Mouse (Mus musculus): Measurements from ENCODE around the gene Trak1. TPM values are rescaled to one million over a fixed set of nuclear protein-coding genes. Genes with fewer than 3 reads are reported as not detected.

Trak1 gene
- polyA plus RNA-seq, 1 experiment from 2014 or later: 26.1 TPM

GRCm38 (mm10) chr9:121299976-121300570, 2.8 kb downstream of the Trak1 start:
- no peak overlapping the region for H3K4me3 ChIP-seq (ENCODE audit: low read depth, low read length)
- 0 out of 2 replicates have a peak, but pooled peaks cover 3% of the 10 kb centered on the region for H3K27me3 ChIP-seq (replicated peaks; ENCODE audit: control insufficient read depth, insufficient read depth, low read length)
- H3K36me3 ChIP-seq (ENCODE audit: control insufficient read depth, insufficient read depth, low read length): no peaks in the 10 kb centered on the region
- H3K27ac ChIP-seq (ENCODE audit: low read depth): no peak overlapping the region
- H3K9ac ChIP-seq (ENCODE audit: low read length): no peak overlapping the region
- peaks cover 27% of the 10 kb centered on the region for H3K4me1 ChIP-seq (replicated peaks; ENCODE audit: control insufficient read depth, insufficient read depth, low read length)
- DNase-seq (ENCODE audit: low spot score) (peak; percentile 54), ATAC-seq (replicated peaks; ENCODE audit: low FRiP score, low TSS enrichment, low read depth) (no peak)
- no peaks in the 10 kb centered on the region for H3K9me3 ChIP-seq (ENCODE audit: control insufficient read depth, low read length)
- WGBS: 65% methylated on average over 19 of the region's 19 CpGs
- H3K4me2 ChIP-seq (ENCODE audit: low read length): peak overlapping the region; percentile 92

GRCm38 (mm10) chr9:121301041-121301920, 4.0 kb downstream of the Trak1 start:
- H3K4me1 ChIP-seq (replicated peaks; ENCODE audit: control insufficient read depth, insufficient read depth, low read length): peaks cover 27% of the 10 kb centered on the region
- 72% methylated on average over 22 of the region's 22 CpGs for WGBS
- H3K4me2 ChIP-seq (ENCODE audit: low read length): no peak overlapping the region
- ATAC-seq (replicated peaks; ENCODE audit: low FRiP score, low TSS enrichment, low read depth) (no peak), DNase-seq (ENCODE audit: low spot score) (no peak)
- no peak overlapping the region for H3K4me3 ChIP-seq (ENCODE audit: low read depth, low read length)
- H3K27ac ChIP-seq (ENCODE audit: low read depth): no peak overlapping the region
- H3K27me3 ChIP-seq (replicated peaks; ENCODE audit: control insufficient read depth, insufficient read depth, low read length): 0 out of 2 replicates have a peak, but pooled peaks cover 1% of the 10 kb centered on the region
- no peaks in the 10 kb centered on the region for H3K36me3 ChIP-seq (ENCODE audit: control insufficient read depth, insufficient read depth, low read length)
- no peak overlapping the region for H3K9ac ChIP-seq (ENCODE audit: low read length)
- H3K9me3 ChIP-seq (ENCODE audit: control insufficient read depth, low read length): no peaks in the 10 kb centered on the region

- H3K4me1 ChIP-seq (replicated peaks; ENCODE audit: control insufficient read depth, insufficient read depth, low read length): peaks cover 27% of the 10 kb centered on the region
- no peaks in the 10 kb centered on the region for H3K9me3 ChIP-seq (ENCODE audit: control insufficient read depth, low read length)
- no peaks in the 10 kb centered on the region for H3K27me3 ChIP-seq (replicated peaks; ENCODE audit: control insufficient read depth, insufficient read depth, low read length)
- DNase-seq (ENCODE audit: low spot score) (no peak), ATAC-seq (replicated peaks; ENCODE audit: low FRiP score, low TSS enrichment, low read depth) (no peak)
- no peak overlapping the region for H3K27ac ChIP-seq (ENCODE audit: low read depth)
- H3K9ac ChIP-seq (ENCODE audit: low read length): no peak overlapping the region
- no peak overlapping the region for H3K4me2 ChIP-seq (ENCODE audit: low read length)
- WGBS: 91% methylated on average over 7 of the region's 8 CpGs
- no peak overlapping the region for H3K4me3 ChIP-seq (ENCODE audit: low read depth, low read length)
- H3K36me3 ChIP-seq (ENCODE audit: control insufficient read depth, insufficient read depth, low read length): peaks cover 3% of the 10 kb centered on the region; the same call in 1 of the 2 replicates
Measured at GRCm38 (mm10) chr9:121302543-121302942, 5.2 kb downstream of the Trak1 start.

- no peak overlapping the region for H3K4me3 ChIP-seq (ENCODE audit: low read depth, low read length)
- H3K36me3 ChIP-seq (ENCODE audit: control insufficient read depth, insufficient read depth, low read length): peaks cover 3% of the 10 kb centered on the region; the same call in 1 of the 2 replicates
- ATAC-seq (replicated peaks; ENCODE audit: low FRiP score, low TSS enrichment, low read depth): no peak
- no peaks in the 10 kb centered on the region for H3K9me3 ChIP-seq (ENCODE audit: control insufficient read depth, low read length)
- H3K4me1 ChIP-seq (replicated peaks; ENCODE audit: control insufficient read depth, insufficient read depth, low read length): peaks cover 27% of the 10 kb centered on the region
- no peak overlapping the region for H3K4me2 ChIP-seq (ENCODE audit: low read length)
- H3K27ac ChIP-seq (ENCODE audit: low read depth): no peak overlapping the region
- WGBS: 64% methylated on average over 6 of the region's 6 CpGs
- H3K9ac ChIP-seq (ENCODE audit: low read length): no peak overlapping the region
- DNase-seq (ENCODE audit: low spot score): no peak
- H3K27me3 ChIP-seq (replicated peaks; ENCODE audit: control insufficient read depth, insufficient read depth, low read length): no peaks in the 10 kb centered on the region
Measured at GRCm38 (mm10) chr9:121303086-121303485, 5.8 kb downstream of the Trak1 start.

- Histone ChIP-seq H3K4me2 (ENCODE audit: low read length) (no peak overlapping the region), H3K9me3 (ENCODE audit: control insufficient read depth, low read length) (no peaks in the 10 kb centered on the region), H3K9ac (ENCODE audit: low read length) (no peak overlapping the region), H3K27ac (ENCODE audit: low read depth) (no peak overlapping the region), H3K27me3 (replicated peaks; ENCODE audit: control insufficient read depth, insufficient read depth, low read length) (no peaks in the 10 kb centered on the region), H3K4me1 (replicated peaks; ENCODE audit: control insufficient read depth, insufficient read depth, low read length) (peaks cover 21% of the 10 kb centered on the region), H3K36me3 (ENCODE audit: control insufficient read depth, insufficient read depth, low read length) (peaks cover 3% of the 10 kb centered on the region; the same call in 1 of the 2 replicates), H3K4me3 (ENCODE audit: low read depth, low read length) (no peak overlapping the region)
- ATAC-seq (replicated peaks; ENCODE audit: low FRiP score, low TSS enrichment, low read depth) (no peak), DNase-seq (ENCODE audit: low spot score) (no peak)
- WGBS: 64% methylated on average over 9 of the region's 9 CpGs
Measured at GRCm38 (mm10) chr9:121303748-121304147, 6.4 kb downstream of the Trak1 start.

- H3K9ac ChIP-seq (ENCODE audit: low read length): no peak overlapping the region
- no peaks in the 10 kb centered on the region for H3K27me3 ChIP-seq (replicated peaks; ENCODE audit: control insufficient read depth, insufficient read depth, low read length)
- 81% methylated on average over 10 of the region's 10 CpGs for WGBS
- DNase-seq (ENCODE audit: low spot score): no peak
- no peak overlapping the region for H3K4me2 ChIP-seq (ENCODE audit: low read length)
- H3K4me3 ChIP-seq (ENCODE audit: low read depth, low read length): no peak overlapping the region
- H3K4me1 ChIP-seq (replicated peaks; ENCODE audit: control insufficient read depth, insufficient read depth, low read length): peaks cover 13% of the 10 kb centered on the region; the same call in 1 of the 2 replicates
- H3K9me3 ChIP-seq (ENCODE audit: control insufficient read depth, low read length): no peaks in the 10 kb centered on the region
- no peak overlapping the region for H3K27ac ChIP-seq (ENCODE audit: low read depth)
- peaks cover 3% of the 10 kb centered on the region; the same call in 1 of the 2 replicates for H3K36me3 ChIP-seq (ENCODE audit: control insufficient read depth, insufficient read depth, low read length)
- ATAC-seq (replicated peaks; ENCODE audit: low FRiP score, low TSS enrichment, low read depth): no peak
Measured at GRCm38 (mm10) chr9:121304520-121304919, 7.2 kb downstream of the Trak1 start.

- Histone ChIP-seq H3K9me3 (ENCODE audit: control insufficient read depth, low read length) (no peaks in the 10 kb centered on the region), H3K9ac (ENCODE audit: low read length) (no peak overlapping the region), H3K4me3 (ENCODE audit: low read depth, low read length) (no peak overlapping the region), H3K36me3 (ENCODE audit: control insufficient read depth, insufficient read depth, low read length) (peaks cover 3% of the 10 kb centered on the region; the same call in 1 of the 2 replicates), H3K4me2 (ENCODE audit: low read length) (no peak overlapping the region), H3K27ac (ENCODE audit: low read depth) (no peak overlapping the region), H3K4me1 (replicated peaks; ENCODE audit: control insufficient read depth, insufficient read depth, low read length) (peaks cover 11% of the 10 kb centered on the region; the same call in 1 of the 2 replicates), H3K27me3 (replicated peaks; ENCODE audit: control insufficient read depth, insufficient read depth, low read length) (no peaks in the 10 kb centered on the region)
- WGBS: 98% methylated on average over 4 of the region's 4 CpGs
- ATAC-seq (replicated peaks; ENCODE audit: low FRiP score, low TSS enrichment, low read depth) (no peak), DNase-seq (ENCODE audit: low spot score) (no peak)
Measured at GRCm38 (mm10) chr9:121305456-121305855, 8.2 kb downstream of the Trak1 start.

GRCm38 (mm10) chr9:121309287-121309686, 12.0 kb downstream of the Trak1 start:
- WGBS: 58% methylated on average over 4 of the region's 4 CpGs
- ATAC-seq (replicated peaks; ENCODE audit: low FRiP score, low TSS enrichment, low read depth) (no peak), DNase-seq (ENCODE audit: low spot score) (no peak)
- Histone ChIP-seq H3K27me3 (replicated peaks; ENCODE audit: control insufficient read depth, insufficient read depth, low read length) (no peaks in the 10 kb centered on the region), H3K9ac (ENCODE audit: low read length) (no peak overlapping the region), H3K27ac (ENCODE audit: low read depth) (no peak overlapping the region), H3K4me3 (ENCODE audit: low read depth, low read length) (no peak overlapping the region), H3K9me3 (ENCODE audit: control insufficient read depth, low read length) (no peaks in the 10 kb centered on the region), H3K4me1 (replicated peaks; ENCODE audit: control insufficient read depth, insufficient read depth, low read length) (peaks cover 15% of the 10 kb centered on the region), H3K36me3 (ENCODE audit: control insufficient read depth, insufficient read depth, low read length) (peaks cover 3% of the 10 kb centered on the region; the same call in 1 of the 2 replicates), H3K4me2 (ENCODE audit: low read length) (no peak overlapping the region)
